Mouse (Mus musculus): Measurements from ENCODE around the gene Samd7. TPM values are rescaled to one million over a fixed set of nuclear protein-coding genes. Genes with fewer than 3 reads are reported as not detected.

Gene Samd7
- polyA plus RNA-seq, 1 experiment from 2014 or later = not detected

GRCm38 (mm10) chr3:30724105-30724824 is 21.8 kb upstream of the Samd7 start:
- Histone ChIP-seq H3K4me1 (no peaks in the 10 kb centered on the region), H3K27me3 (no peaks in the 10 kb centered on the region), H3K4me2 (replicated peaks) (no peak overlapping the region), H3K36me3 (no peaks in the 10 kb centered on the region), H3K4me3 (no peak overlapping the region), H3K9me3 (no peaks in the 10 kb centered on the region), H3K27ac (replicated peaks) (no peak overlapping the region), H3K9ac (replicated peaks) (no peak overlapping the region)
- no peak for ATAC-seq (replicated peaks)
- WGBS = 74% methylated on average over 10 of the region's 10 CpGs

DNA sequence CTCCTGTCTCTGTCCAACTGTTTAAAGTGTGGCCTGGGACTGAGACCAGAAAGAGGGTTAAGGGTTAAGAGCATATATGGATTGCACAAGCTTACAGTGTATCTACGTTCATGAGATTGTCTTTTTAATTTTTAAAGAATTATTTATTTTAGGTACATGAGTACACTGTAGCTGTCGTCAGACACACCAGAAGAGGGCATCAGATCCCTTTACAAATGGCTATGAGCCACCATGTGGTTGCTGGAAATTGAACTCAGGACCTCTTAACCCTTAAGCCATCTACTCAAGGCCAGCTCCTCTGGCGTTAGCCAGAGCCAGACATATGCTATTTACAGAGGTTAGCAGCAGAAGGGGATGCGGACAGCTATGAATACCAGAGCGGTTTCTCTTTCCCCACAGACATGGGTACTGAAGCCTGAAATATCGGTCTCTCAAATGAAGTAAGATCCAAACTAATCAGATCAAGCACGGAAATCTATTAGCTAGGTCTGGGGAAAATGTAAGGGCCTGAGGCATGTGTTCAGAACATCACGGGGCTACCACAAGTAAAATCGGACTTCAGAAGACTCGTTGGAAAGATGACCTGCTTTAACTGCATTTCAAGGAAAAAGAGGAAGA is 21.1 kb upstream of the Samd7 start:
- H3K4me2 ChIP-seq (replicated peaks) = no peak overlapping the region
- H3K4me3 ChIP-seq = no peak overlapping the region
- H3K4me1 ChIP-seq = no peaks in the 10 kb centered on the region
- H3K27ac ChIP-seq (replicated peaks) = no peak overlapping the region
- no peak overlapping the region for H3K9ac ChIP-seq (replicated peaks)
- H3K27me3 ChIP-seq = no peaks in the 10 kb centered on the region
- H3K9me3 ChIP-seq = no peaks in the 10 kb centered on the region
- 86% methylated on average over 10 of the region's 10 CpGs for WGBS
- no peak for ATAC-seq (replicated peaks)
- no peaks in the 10 kb centered on the region for H3K36me3 ChIP-seq

DNA sequence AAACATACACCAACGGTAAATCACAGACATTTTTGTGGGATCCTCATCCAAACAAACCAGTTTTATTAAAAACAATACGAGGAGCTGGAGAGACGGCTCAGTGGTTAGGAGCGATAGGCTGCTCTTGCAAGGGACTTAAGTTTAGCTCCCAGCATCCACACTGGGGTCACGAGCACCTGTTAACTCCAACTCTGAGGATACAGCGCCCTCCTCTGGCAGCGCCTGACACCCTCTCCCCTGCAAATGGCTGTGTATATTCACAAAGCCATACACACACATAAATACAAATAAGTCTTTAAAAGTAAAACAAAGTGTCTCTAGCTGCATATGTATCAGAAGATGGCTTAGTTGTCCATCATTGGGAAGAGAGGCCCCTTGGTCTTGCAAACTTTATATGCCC is 20.6 kb upstream of the Samd7 start:
- Histone ChIP-seq H3K4me3 (no peak overlapping the region), H3K27me3 (no peaks in the 10 kb centered on the region), H3K4me1 (no peaks in the 10 kb centered on the region), H3K9me3 (no peaks in the 10 kb centered on the region), H3K4me2 (replicated peaks) (no peak overlapping the region), H3K36me3 (no peaks in the 10 kb centered on the region), H3K9ac (replicated peaks) (no peak overlapping the region), H3K27ac (replicated peaks) (no peak overlapping the region)
- ATAC-seq (replicated peaks) = no peak
- 86% methylated on average over 7 of the region's 7 CpGs for WGBS

DNA sequence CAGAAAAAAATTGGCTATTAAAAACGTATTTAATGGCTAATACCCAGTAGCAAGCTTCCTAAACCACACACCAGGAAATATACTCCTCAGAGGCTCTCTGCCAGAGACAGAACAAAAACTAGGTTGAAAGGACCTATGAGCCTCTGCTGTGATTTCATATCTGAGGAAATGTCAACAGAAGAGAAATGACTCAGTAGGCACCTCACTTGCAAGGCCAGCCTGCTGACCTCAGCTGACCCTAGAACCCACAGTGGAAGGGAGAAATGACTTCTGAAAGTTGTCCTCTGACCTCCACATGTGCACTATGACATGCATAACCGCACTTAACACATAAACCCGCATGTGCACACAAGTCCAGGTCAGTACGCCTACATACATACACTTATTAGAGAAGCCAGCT is 18.9 kb upstream of the Samd7 start:
- ATAC-seq (replicated peaks) = no peak
- Histone ChIP-seq H3K9me3 (no peaks in the 10 kb centered on the region), H3K4me2 (replicated peaks) (no peak overlapping the region), H3K36me3 (no peaks in the 10 kb centered on the region), H3K9ac (replicated peaks) (no peak overlapping the region), H3K27ac (replicated peaks) (no peak overlapping the region), H3K4me1 (no peaks in the 10 kb centered on the region), H3K4me3 (no peak overlapping the region), H3K27me3 (no peaks in the 10 kb centered on the region)
- 82% methylated on average over 4 of the region's 4 CpGs for WGBS

GRCm38 (mm10) chr3:30729046-30729445 is 17.0 kb upstream of the Samd7 start:
- Histone ChIP-seq H3K9me3 (no peaks in the 10 kb centered on the region), H3K27ac (replicated peaks) (no peak overlapping the region), H3K4me3 (no peak overlapping the region), H3K36me3 (no peaks in the 10 kb centered on the region), H3K9ac (replicated peaks) (no peak overlapping the region), H3K4me2 (replicated peaks) (no peak overlapping the region), H3K27me3 (no peaks in the 10 kb centered on the region), H3K4me1 (no peaks in the 10 kb centered on the region)
- 87% methylated on average over 5 of the region's 5 CpGs for WGBS
- no peak for ATAC-seq (replicated peaks)

- Histone ChIP-seq H3K4me2 (replicated peaks) (no peak overlapping the region), H3K36me3 (no peaks in the 10 kb centered on the region), H3K9ac (replicated peaks) (no peak overlapping the region), H3K9me3 (no peaks in the 10 kb centered on the region), H3K27ac (replicated peaks) (no peak overlapping the region; the same call in 1 of the 2 replicates), H3K4me1 (peaks cover 7% of the 10 kb centered on the region; the same call in 1 of the 2 replicates), H3K27me3 (no peaks in the 10 kb centered on the region), H3K4me3 (no peak overlapping the region)
- 54% methylated on average over 9 of the region's 9 CpGs for WGBS
- ATAC-seq (replicated peaks) = peak; percentile 53; the same call in 1 of the 2 replicates
Observed at GRCm38 (mm10) chr3:30736809-30737208, 9.3 kb upstream of the Samd7 start.

GRCm38 (mm10) chr3:30741306-30741705 is 4.8 kb upstream of the Samd7 start:
- no peak for ATAC-seq (replicated peaks)
- no peaks in the 10 kb centered on the region for H3K36me3 ChIP-seq
- WGBS = 88% methylated on average over 6 of the region's 6 CpGs
- H3K4me1 ChIP-seq = peaks cover 7% of the 10 kb centered on the region; the same call in 1 of the 2 replicates
- no peak overlapping the region for H3K4me2 ChIP-seq (replicated peaks)
- H3K27ac ChIP-seq (replicated peaks) = no peak overlapping the region
- H3K9me3 ChIP-seq = no peaks in the 10 kb centered on the region
- no peaks in the 10 kb centered on the region for H3K27me3 ChIP-seq
- H3K9ac ChIP-seq (replicated peaks) = no peak overlapping the region
- no peak overlapping the region for H3K4me3 ChIP-seq

DNA sequence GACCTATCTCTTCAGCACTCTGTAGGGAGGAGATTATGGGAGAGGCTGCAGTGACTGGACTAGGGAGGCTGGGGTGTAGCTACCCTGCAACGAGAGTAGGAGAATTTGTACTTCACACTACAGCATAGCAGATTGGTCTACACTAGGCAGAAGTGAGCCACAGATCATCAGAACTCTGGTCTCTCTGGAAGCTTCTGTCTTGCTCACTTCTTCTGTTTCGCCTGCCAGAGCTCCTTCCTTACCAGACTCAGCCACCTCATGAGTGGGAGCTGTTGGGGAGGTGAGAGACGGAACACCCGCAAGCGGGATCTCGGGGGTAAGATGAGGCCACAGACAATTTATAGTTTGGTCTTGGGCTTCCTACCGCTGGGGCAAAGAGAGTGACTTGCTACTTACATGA is 3.2 kb upstream of the Samd7 start:
- H3K36me3 ChIP-seq = no peaks in the 10 kb centered on the region
- no peak for ATAC-seq (replicated peaks)
- H3K4me3 ChIP-seq = no peak overlapping the region
- H3K4me1 ChIP-seq = no peaks in the 10 kb centered on the region
- no peaks in the 10 kb centered on the region for H3K27me3 ChIP-seq
- no peak overlapping the region for H3K27ac ChIP-seq (replicated peaks)
- no peak overlapping the region for H3K4me2 ChIP-seq (replicated peaks)
- WGBS = 89% methylated on average over 7 of the region's 7 CpGs
- H3K9ac ChIP-seq (replicated peaks) = no peak overlapping the region
- no peaks in the 10 kb centered on the region for H3K9me3 ChIP-seq

GRCm38 (mm10) chr3:30748316-30748715 is 2.2 kb downstream of the Samd7 start:
- no peak overlapping the region for H3K4me2 ChIP-seq (replicated peaks)
- no peaks in the 10 kb centered on the region for H3K36me3 ChIP-seq
- no peak overlapping the region for H3K4me3 ChIP-seq
- no peak overlapping the region for H3K27ac ChIP-seq (replicated peaks)
- H3K9ac ChIP-seq (replicated peaks) = no peak overlapping the region
- no peak for ATAC-seq (replicated peaks)
- 89% methylated on average over 9 of the region's 9 CpGs for WGBS
- no peaks in the 10 kb centered on the region for H3K9me3 ChIP-seq
- no peaks in the 10 kb centered on the region for H3K4me1 ChIP-seq
- H3K27me3 ChIP-seq = no peaks in the 10 kb centered on the region

GRCm38 (mm10) chr3:30754696-30755095 is 8.6 kb downstream of the Samd7 start:
- no peaks in the 10 kb centered on the region for H3K9me3 ChIP-seq
- H3K9ac ChIP-seq (replicated peaks) = no peak overlapping the region
- H3K4me2 ChIP-seq (replicated peaks) = no peak overlapping the region
- no peak overlapping the region for H3K27ac ChIP-seq (replicated peaks)
- no peak for ATAC-seq (replicated peaks)
- no peaks in the 10 kb centered on the region for H3K4me1 ChIP-seq
- no peak overlapping the region for H3K4me3 ChIP-seq
- 94% methylated on average over 4 of the region's 4 CpGs for WGBS
- H3K36me3 ChIP-seq = no peaks in the 10 kb centered on the region
- H3K27me3 ChIP-seq = no peaks in the 10 kb centered on the region

GRCm38 (mm10) chr3:30764877-30765276 is 18.8 kb downstream of the Samd7 start:
- H3K4me3 ChIP-seq = no peak overlapping the region
- H3K36me3 ChIP-seq = no peaks in the 10 kb centered on the region
- no peak overlapping the region for H3K9ac ChIP-seq (replicated peaks)
- 84% methylated on average over 4 of the region's 4 CpGs for WGBS
- H3K4me1 ChIP-seq = no peaks in the 10 kb centered on the region
- no peak overlapping the region for H3K27ac ChIP-seq (replicated peaks)
- ATAC-seq (replicated peaks) = no peak
- no peak overlapping the region for H3K4me2 ChIP-seq (replicated peaks)
- H3K9me3 ChIP-seq = no peaks in the 10 kb centered on the region
- H3K27me3 ChIP-seq = no peaks in the 10 kb centered on the region

DNA sequence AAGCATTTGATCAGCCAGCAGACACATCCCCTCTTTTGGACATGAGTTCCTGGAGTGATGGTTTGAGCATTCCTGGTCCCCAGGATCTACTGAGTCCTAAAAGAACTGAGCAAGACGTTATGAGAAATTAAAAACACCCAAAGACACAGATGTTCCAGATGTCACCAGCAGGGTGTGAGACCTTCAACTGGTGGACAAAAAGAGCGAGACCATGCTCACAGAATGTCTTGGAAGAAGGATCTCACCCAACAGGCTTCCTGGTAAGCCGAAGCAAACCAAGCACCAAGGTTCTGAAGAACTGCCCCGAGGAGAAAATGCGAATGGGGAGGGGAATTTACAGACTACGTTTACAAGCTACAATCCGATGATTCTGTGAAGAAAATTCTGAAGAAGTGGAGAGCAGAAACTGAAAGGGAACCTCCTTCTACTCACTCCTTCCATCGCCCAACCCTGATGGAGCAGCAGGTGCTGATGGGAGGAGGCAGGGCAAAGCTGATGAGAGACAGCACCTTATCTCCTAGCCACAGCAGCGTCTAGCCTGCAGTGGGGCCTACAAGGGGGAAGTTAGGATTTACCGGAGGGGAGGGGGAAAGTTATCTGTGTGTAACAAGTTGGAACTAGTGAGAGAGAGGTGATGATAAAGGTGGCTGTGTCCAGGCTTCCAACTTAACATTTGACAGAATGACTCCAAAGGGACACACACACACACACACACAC is 19.4 kb downstream of the Samd7 start:
- H3K4me1 ChIP-seq = no peaks in the 10 kb centered on the region
- ATAC-seq (replicated peaks) = no peak
- H3K9ac ChIP-seq (replicated peaks) = no peak overlapping the region
- H3K9me3 ChIP-seq = no peaks in the 10 kb centered on the region
- 86% methylated on average over 10 of the region's 10 CpGs for WGBS
- no peaks in the 10 kb centered on the region for H3K36me3 ChIP-seq
- H3K4me2 ChIP-seq (replicated peaks) = no peak overlapping the region
- no peak overlapping the region for H3K4me3 ChIP-seq
- no peak overlapping the region for H3K27ac ChIP-seq (replicated peaks)
- H3K27me3 ChIP-seq = no peaks in the 10 kb centered on the region

Data from forebrain, embryonic 15.5 days (tissue).